Mouse (Mus musculus) liver, embryonic 14.5 days (tissue): ENCODE measurements around the gene Hist1h3g.
A peak's percentile ranks its signal among the peaks of the same experiment; 100 is the strongest.
"Not testable (repeated sequence)": the region's sequence is repeated elsewhere in the genome, so short reads cannot be mapped to it uniquely, and the experiment has no call there.

Experiments used
- CTCF ChIP-seq: IDR thresholded peaks from 2 replicates; pipeline ENCODE4 v1.5.1; 2016; ENCODE audit warnings: antibody characterized with exemption, low read depth, control low read depth
- EP300 ChIP-seq: IDR thresholded peaks from 2 replicates; pipeline ENCODE4 v1.6.1; 2016; ENCODE audit warnings: antibody characterized with exemption, low read depth

GRCm38 (mm10) chr13:23542225-23542980 is 7.2 kb downstream of the Hist1h3g start:
- not testable (repeated sequence) for TF ChIP-seq CTCF
- TF ChIP-seq EP300: peak; percentile 4; the same call in 1 of the 2 replicates
